Mouse (Mus musculus) cerebellum, postnatal 10 days (tissue): Measurements from ENCODE around the gene Ppp6r3.
"Not testable (repeated sequence)": the region's sequence is repeated elsewhere in the genome, so short reads cannot be mapped to it uniquely, and the experiment has no call there.

Source experiments
- DNase-seq, 2 experiments: peaks; one replicate each; pipeline ENCODE4 v3.0.0; 2021; ENCODE audit warnings: mixed read lengths in 2 of 2

The Ppp6r3 gene

DNA sequence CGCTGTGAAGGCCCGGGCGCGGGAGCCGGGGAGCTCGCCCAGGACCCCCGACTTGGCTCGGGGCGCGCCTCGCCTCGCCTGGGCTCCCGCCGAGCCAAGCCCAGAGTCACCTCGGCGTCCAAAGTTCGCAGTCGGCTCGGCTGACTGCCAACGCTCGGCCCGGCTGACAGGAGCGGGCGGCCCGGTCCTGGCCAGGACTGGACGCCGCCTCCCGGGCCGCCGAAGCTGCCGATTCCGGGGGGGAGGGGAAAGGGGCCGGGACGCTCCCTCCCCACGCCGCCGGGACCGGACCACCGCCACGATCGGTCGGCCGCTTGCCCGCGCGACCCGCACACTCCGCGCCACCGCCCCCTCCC lies 295 bp downstream of the Ppp6r3 start:
- peak in 1 of 2 experiments; percentile 88 for DNase-seq

DNA sequence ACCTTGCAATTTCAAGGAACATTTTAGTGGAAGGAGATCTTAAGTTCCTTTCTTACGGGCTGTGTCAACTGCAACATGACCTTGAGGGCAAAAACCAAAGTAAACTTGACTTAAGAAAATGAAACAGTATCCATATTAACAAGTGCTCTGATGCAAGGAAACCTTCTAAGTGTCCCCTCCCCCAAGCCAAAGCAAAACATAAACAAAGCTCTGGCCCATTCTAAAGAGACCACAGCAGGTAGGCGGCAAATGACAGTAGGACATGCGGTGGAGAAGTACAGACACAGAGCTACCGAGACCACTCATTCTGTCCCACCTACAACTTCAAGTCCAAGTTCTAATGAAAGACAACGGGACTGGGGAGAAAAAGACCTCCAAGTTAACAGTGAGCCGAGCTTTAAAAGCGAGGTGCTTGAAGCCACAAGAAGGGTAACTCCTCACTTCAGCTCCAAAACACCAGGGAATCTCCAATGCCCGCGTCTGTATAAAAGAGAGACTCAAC lies 905 bp downstream of the Ppp6r3 start:
- peak in 1 of 2 experiments; percentile 25 for DNase-seq

DNA sequence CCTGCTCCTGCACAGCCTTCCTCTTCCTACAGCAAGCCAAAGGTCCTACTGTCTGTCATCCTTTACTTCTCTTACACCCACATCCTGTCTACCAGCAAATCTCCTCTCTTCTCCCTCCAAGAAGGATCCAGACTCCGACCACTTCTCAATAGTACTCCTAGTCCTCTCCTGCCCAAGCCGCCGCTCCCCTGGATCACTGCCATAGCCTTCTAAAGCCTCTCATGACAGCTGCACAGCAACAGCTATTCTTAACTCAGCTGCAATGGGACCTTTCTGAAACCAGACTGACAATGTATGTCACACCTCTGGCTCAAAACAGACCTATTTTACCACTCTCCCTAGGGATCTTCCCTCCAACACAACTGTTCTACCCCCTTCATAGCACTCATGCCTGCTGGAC lies 11.2 kb downstream of the Ppp6r3 start:
- peak; percentile 39 to 52 for DNase-seq

DNA sequence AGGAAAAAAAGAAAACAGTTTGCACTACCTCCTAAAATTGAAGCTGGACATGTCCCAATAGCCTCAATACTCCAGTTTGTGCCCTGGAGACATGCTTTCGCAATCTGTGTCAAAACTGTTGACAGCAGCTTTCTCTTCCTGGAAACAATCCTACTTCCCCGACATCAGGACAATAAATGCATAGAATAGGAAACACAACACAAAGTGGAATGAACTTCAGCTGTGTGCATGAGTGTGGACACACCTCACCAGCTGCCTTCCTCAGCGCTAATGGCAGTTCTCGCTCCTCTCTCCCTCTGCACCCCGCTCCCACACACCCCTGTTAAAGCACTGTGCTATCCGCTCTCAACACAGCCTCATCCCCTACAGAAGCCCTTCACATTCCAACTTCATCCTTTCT lies 12.8 kb downstream of the Ppp6r3 start:
- no peak for DNase-seq

GRCm38 (mm10) chr19:3562298-3562697 lies 13.3 kb downstream of the Ppp6r3 start:
- no peak for DNase-seq

DNA sequence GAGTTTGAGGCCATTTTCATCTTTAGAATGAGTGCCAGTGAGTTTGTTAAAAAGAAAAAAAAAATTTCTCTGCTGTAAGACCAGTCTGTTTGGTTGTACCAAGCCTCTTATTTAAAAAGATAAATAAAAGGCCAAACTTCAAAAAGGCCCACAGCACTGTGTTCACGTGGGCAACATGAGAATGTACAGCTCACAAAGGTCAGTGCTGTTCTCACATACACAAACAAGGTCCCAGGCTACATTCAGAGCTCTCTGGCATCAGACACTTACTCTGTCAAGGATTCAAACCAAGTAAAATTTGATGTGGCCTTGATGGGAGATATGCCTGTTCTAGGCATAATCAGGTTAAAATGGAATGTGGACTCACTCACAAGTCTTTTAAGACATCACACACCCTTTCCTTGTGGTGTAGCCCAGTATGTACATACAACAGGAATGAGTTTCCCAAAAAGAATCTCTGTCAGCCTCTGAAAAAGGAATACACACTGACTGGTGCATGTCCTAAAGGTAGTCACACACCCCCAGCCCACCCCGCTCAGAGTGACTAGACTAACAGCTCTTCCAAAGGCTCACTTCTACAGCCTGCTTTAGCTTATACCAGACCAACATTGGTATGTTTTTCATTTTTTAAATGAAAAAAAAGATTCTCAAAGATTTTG lies 19.3 kb downstream of the Ppp6r3 start:
- DNase-seq, result no peak

GRCm38 (mm10) chr19:3554785-3555184 lies 20.8 kb downstream of the Ppp6r3 start:
- no peak for DNase-seq

GRCm38 (mm10) chr19:3551573-3552159 lies 23.9 kb downstream of the Ppp6r3 start:
- DNase-seq, result no peak

DNA sequence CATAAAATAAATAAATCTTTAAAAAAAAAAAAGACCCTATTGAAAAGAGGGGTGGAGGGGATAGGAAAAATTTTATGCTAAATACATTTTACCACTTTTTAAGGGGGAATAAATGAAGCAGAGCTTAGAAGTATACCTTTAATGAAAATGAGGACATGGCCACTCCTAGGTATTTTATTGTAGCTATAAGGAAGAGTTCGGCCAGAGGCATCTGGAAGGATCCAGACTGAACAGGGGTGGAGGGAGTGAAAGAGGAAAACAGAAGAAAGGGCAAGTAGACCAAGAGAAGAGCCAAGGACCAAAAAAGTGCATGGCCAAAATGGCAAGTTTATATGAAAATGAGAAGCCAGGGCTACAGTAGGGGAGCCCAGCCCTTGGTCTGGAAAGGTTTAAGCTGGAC lies 25.4 kb downstream of the Ppp6r3 start:
- DNase-seq, result no peak

- no peak for DNase-seq
Measured at GRCm38 (mm10) chr19:3549263-3549662, 26.3 kb downstream of the Ppp6r3 start.

DNA sequence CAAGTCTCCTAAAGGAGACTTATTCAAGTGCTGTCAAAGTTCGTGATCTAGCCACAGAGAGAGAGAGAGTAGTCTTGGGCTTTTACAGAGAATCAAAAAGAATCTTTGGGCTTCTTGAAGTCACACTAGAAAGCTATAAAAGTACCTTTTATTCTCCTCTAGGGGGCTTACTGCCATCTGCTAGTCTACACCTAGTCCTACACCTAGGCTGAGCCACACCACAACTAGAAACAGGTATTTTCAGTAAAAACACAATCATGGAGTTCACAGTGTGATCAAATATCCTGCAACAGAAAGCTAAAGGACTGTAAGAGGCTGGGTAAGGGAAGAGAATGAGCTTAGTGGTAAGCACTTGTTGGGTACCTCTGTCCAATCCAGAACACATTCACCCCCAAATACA lies 27.2 kb downstream of the Ppp6r3 start:
- no peak for DNase-seq

- DNase-seq, result no peak
Measured at GRCm38 (mm10) chr19:3544995-3545394, 30.6 kb downstream of the Ppp6r3 start.

GRCm38 (mm10) chr19:3542591-3542990 lies 33.0 kb downstream of the Ppp6r3 start:
- DNase-seq, result no peak

DNA sequence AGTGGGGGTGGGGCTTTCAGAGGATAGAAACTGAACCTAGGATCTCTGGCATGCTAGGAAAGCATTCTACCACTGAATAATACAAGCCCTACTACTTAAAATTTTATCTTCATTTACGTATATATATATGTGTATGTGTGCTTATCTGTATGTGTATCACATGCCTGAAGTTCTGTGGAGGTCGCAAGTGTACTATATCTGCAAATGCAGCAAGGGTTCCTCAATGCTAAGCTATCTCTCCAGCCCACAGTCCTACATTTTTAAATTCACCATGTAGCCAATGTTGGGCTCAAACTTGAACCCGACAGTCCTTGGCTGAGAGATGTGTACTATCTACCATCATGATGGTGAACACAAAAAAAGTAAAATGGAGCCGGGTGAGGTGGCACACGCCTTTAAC lies 34.6 kb downstream of the Ppp6r3 start:
- no peak for DNase-seq

- no peak for DNase-seq
Measured at GRCm38 (mm10) chr19:3540254-3540653, 35.3 kb downstream of the Ppp6r3 start.

GRCm38 (mm10) chr19:3539456-3539855 lies 36.1 kb downstream of the Ppp6r3 start:
- DNase-seq, result no peak

GRCm38 (mm10) chr19:3537658-3538057 lies 37.9 kb downstream of the Ppp6r3 start:
- no peak for DNase-seq

- DNase-seq, result no peak
Measured at GRCm38 (mm10) chr19:3534945-3535344, 40.6 kb downstream of the Ppp6r3 start.

DNA sequence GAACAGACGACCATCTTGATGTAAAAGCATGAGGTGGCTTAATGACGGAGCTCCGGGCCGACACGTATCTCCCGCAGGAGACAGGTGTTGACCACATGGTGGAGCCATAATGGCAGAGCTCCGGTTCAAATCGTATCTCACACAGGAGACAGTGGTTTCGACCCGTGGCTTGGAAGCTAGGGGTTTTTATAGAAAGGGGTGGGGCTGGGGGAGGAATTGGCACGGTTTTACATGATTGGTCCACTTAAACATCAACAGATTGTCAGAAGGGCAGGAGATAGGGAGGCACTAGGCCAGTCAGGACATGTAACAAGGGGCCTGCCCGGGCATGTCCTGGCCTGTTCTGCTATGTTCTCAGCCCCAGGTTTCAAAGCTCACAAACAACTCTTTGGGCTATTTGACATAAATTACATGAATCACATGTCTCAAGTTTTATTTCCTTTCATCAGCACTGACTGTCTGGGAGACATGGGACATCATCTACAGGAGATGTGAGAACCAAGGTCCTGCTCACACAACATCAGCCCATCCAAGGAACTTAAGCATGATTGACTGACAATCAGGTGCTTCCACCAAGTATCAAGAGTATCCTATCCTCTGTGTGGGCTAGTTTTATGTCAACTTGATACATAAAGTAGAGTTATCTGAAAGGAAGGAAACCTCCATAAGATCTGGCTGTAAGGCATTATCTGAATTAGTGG lies 42.1 kb downstream of the Ppp6r3 start:
- not testable (repeated sequence) for DNase-seq

DNA sequence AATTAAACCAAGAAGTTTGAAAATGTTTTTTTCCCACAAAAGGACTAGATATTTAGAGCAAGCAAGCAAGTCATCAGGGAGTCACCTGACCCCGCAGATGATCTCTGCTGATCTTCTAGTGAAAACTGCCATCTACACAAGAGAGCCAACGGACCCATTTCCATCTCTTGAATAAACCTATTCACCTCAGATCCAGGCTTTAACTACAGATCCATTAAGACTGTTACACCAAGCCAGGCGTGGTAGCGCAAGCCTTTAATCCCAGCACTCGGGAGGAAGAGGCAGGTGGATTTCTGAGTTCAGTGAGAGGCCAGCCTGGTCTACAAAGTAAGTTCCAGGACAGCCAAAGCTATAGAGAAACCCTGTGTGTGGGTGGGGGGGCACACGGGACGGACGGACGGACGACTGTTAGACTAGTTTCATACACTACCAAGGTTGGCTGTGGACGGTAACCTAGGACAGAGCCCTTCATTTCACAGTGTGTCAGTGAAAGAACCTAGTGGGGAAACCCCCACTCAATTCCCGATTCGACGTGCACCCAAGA lies 42.8 kb downstream of the Ppp6r3 start:
- no peak for DNase-seq

GRCm38 (mm10) chr19:3529781-3530180 lies 45.8 kb downstream of the Ppp6r3 start:
- DNase-seq, result no peak

- DNase-seq, result no peak
Measured at GRCm38 (mm10) chr19:3528646-3529045, 46.9 kb downstream of the Ppp6r3 start.

DNA sequence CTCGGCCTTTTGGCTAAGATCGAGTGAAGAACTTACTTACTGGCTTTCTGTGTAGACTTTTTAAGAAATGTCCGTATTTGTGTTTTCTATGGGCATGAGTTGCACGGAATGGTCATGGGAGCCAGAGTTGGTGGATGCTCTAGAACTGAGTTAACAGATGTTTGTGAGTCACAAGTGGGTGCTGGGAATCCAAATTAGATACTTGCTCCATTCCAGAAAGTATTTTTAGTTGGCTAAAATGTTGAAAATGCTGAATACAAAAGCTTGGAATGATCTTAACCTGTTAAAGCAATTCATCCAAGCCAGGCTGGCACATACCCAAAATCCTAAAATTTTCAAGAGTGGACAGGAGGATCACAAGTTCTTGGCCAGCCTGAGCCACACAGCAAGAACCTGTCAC lies 48.0 kb downstream of the Ppp6r3 start:
- DNase-seq, result peak; percentile 11 to 19
